Mouse (Mus musculus): ENCODE measurements at regions not wholly inside any gene's neighbourhood (a gene's known extent, or its start where the extent isn't known, plus 50 kb on each side); places are given as distances from the start of the nearest gene placed in this dataset.

DNA sequence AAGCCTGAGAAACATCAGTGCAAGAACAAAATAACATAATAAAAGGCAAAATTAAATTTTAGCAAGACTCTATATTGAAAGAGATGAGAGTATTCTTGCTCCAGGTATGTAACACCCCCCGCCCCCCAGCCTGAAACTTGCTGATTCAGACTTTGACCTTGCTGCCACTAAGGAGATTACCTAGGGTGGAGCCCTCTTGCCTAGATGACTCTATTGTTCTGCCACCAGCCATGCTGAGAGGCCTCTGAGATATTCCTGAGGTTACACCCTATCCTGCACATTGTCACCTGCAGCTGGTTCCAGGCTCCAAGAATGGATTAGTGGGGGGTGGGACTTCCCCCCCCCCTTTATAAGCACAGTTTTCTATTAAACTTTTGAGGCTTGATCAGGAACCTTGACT lies 548.3 kb upstream of the Stxbp6 start:
- TF ChIP-seq CTCF (IDR thresholded peaks at IDR 0.05; ENCODE audit: borderline replicate concordance, insufficient read depth, low read depth, low read length) (no peak), POLR2A (IDR thresholded peaks at IDR 0.05; ENCODE audit: borderline replicate concordance, insufficient read depth, low read length) (no peak)
- DNase-seq = no peak
- H3K4me3 ChIP-seq (replicated peaks; ENCODE audit: insufficient read depth, low read depth, low read length) = no peak overlapping the region
- H3K27ac ChIP-seq (ENCODE audit: insufficient read depth, low read length) = no peak overlapping the region
- 86% methylated on average over 1 of the region's 1 CpGs for whole genome bisulfite sequencing
- H3K4me1 ChIP-seq (ENCODE audit: control insufficient read depth, insufficient read depth, low read length) = no peaks in the 10 kb centered on the region
- H3K27me3 ChIP-seq (ENCODE audit: control insufficient read depth, insufficient read depth, low read length) = no peaks in the 10 kb centered on the region

DNA sequence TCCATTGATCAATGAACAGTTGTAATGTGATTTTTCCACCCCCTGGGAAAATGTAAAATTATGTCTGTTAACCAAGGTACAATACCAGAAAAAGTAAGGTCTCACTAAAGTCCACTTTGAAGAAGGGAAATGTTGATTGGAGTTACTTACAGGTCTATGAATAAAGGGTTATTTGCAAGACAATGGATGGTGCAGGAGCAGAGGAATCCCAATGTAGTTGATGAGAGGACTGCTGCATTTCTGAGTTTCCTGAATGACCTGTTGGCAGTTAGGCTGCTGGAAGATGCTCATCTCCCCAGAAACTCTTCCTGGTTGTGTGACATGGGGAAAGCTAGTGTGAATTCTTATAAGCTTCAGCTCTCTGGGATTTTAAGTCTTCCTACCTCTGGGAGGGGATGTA lies 545.5 kb upstream of the Stxbp6 start:
- no peaks in the 10 kb centered on the region for H3K4me1 ChIP-seq (ENCODE audit: control insufficient read depth, insufficient read depth, low read length)
- no peak for DNase-seq
- TF ChIP-seq POLR2A (IDR thresholded peaks at IDR 0.05; ENCODE audit: borderline replicate concordance, insufficient read depth, low read length) (no peak), CTCF (IDR thresholded peaks at IDR 0.05; ENCODE audit: borderline replicate concordance, insufficient read depth, low read depth, low read length) (no peak)
- no peak overlapping the region for H3K27ac ChIP-seq (ENCODE audit: insufficient read depth, low read length)
- no peak overlapping the region for H3K4me3 ChIP-seq (replicated peaks; ENCODE audit: insufficient read depth, low read depth, low read length)
- H3K27me3 ChIP-seq (ENCODE audit: control insufficient read depth, insufficient read depth, low read length) = no peaks in the 10 kb centered on the region

DNA sequence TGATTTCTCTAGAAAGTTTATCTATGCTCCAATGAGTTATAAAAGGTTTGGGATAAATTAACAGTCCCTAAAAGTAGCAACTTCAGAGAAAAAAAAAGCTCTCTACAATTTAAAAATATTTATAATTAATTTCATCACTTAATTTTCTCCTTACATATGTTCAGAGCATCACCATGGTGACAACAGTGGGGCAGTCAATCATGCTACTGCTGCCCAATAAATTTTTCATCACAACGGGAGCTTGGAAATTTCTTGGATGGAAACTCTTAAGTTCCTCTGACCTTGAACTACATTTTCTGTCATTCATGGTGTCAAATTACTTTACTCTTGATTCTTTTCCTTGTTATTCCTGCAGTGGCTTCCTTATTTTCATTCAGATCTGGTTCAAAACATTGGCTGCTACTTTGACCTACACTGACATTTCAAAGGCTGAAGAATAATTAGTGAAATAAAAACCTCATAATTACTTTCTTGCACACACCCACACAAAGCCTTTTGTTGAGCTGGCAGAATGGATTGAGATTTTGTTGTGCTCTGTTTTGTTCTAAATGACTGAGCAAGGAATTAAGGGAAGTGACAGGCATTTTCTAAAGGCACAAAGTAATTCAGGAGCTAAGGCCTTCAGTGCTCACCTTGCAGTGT lies 540.1 kb upstream of the Stxbp6 start:
- H3K27ac ChIP-seq (ENCODE audit: insufficient read depth, low read length) = no peak overlapping the region
- no peaks in the 10 kb centered on the region for H3K27me3 ChIP-seq (ENCODE audit: control insufficient read depth, insufficient read depth, low read length)
- H3K4me1 ChIP-seq (ENCODE audit: control insufficient read depth, insufficient read depth, low read length) = no peaks in the 10 kb centered on the region
- TF ChIP-seq CTCF (IDR thresholded peaks at IDR 0.05; ENCODE audit: borderline replicate concordance, insufficient read depth, low read depth, low read length) (no peak), POLR2A (IDR thresholded peaks at IDR 0.05; ENCODE audit: borderline replicate concordance, insufficient read depth, low read length) (no peak)
- H3K4me3 ChIP-seq (replicated peaks; ENCODE audit: insufficient read depth, low read depth, low read length) = no peak overlapping the region
- WGBS = 13% methylated on average over 1 of the region's 1 CpGs
- DNase-seq = no peak

DNA sequence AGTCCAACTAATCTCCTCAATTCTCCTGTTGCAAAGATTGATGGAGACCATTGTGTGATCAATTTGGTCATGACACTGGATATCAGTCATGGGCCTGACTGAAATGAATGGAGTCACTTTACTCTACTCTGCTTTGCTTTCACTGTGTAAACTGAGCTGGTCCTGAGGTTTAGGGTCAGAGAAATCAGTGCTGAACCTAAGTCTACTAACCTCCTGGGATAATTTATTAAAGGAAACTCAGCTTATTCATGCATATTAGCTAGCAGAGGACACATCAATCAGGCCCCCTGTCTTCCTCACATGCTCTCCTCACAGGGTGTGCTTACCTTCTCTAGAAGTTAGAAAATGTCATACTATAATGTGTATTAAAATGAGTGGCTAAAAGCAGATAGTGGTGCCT lies 539.6 kb upstream of the Stxbp6 start:
- no peaks in the 10 kb centered on the region for H3K27me3 ChIP-seq (ENCODE audit: control insufficient read depth, insufficient read depth, low read length)
- H3K27ac ChIP-seq (ENCODE audit: insufficient read depth, low read length) = no peak overlapping the region
- no peak for DNase-seq
- TF ChIP-seq POLR2A (IDR thresholded peaks at IDR 0.05; ENCODE audit: borderline replicate concordance, insufficient read depth, low read length) = no peak
- TF ChIP-seq CTCF (IDR thresholded peaks at IDR 0.05; ENCODE audit: borderline replicate concordance, insufficient read depth, low read depth, low read length) = no peak
- no peaks in the 10 kb centered on the region for H3K4me1 ChIP-seq (ENCODE audit: control insufficient read depth, insufficient read depth, low read length)
- H3K4me3 ChIP-seq (replicated peaks; ENCODE audit: insufficient read depth, low read depth, low read length) = no peak overlapping the region

DNA sequence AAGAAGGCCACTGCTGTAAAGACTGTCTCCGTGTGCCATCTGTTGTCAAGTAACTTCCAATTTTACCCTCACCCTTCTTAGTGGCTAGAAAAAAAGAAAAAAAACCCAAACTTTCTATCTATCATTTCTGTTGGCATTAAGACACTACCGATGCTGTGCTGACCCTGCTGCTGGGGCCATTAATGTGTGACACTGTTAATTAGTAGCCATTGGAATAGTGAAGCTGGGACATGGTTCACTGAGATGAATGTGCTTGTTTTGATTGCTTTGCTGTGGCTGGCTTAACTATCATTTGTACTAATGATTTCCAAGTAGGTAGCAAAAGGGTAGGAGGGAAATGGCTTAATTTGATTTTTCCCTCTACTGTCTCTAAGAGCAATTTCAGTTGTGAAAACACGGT lies 524.9 kb upstream of the Stxbp6 start:
- no peak for DNase-seq
- no peak for TF ChIP-seq POLR2A (IDR thresholded peaks at IDR 0.05; ENCODE audit: borderline replicate concordance, insufficient read depth, low read length)
- no peak for TF ChIP-seq CTCF (IDR thresholded peaks at IDR 0.05; ENCODE audit: borderline replicate concordance, insufficient read depth, low read depth, low read length)
- WGBS = 66% methylated on average over 3 of the region's 3 CpGs
- no peak overlapping the region for H3K4me3 ChIP-seq (replicated peaks; ENCODE audit: insufficient read depth, low read depth, low read length)
- no peak overlapping the region for H3K27ac ChIP-seq (ENCODE audit: insufficient read depth, low read length)
- no peaks in the 10 kb centered on the region for H3K27me3 ChIP-seq (ENCODE audit: control insufficient read depth, insufficient read depth, low read length)
- no peaks in the 10 kb centered on the region for H3K4me1 ChIP-seq (ENCODE audit: control insufficient read depth, insufficient read depth, low read length)

DNA sequence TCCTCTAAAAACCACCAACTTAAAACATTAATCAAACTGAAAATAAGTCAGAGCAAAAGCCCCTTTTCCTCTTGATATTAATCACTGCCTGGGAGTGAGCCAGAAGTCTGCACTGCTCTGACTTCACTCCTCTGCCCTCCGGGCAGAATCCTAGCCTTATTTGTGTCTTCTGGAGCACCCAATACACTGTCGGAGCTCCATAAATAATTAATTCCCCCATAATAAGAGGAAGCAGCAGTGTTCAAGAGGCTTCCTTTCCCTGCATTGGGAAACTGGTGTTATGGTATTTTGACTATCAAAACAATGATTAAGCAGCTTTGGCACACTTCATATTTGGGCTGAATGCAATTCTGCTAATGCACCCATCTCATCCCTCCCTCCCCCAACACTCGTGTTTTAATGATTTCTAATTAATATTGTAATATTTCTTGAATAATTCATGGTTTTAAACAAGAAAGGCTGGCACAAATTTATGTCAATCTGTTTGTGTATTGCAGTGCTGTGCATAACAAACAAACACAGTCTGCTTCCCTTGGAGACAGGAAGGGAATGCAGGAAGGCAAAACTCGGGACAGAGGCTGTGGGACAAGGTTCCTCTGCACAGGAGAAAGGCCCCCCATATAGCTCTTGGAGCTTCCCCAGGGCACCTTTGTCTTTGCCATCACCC lies 523.5 kb upstream of the Stxbp6 start:
- no peak overlapping the region for H3K4me3 ChIP-seq (replicated peaks; ENCODE audit: insufficient read depth, low read depth, low read length)
- no peaks in the 10 kb centered on the region for H3K27me3 ChIP-seq (ENCODE audit: control insufficient read depth, insufficient read depth, low read length)
- no peaks in the 10 kb centered on the region for H3K4me1 ChIP-seq (ENCODE audit: control insufficient read depth, insufficient read depth, low read length)
- TF ChIP-seq CTCF (IDR thresholded peaks at IDR 0.05; ENCODE audit: borderline replicate concordance, insufficient read depth, low read depth, low read length) = no peak
- TF ChIP-seq POLR2A (IDR thresholded peaks at IDR 0.05; ENCODE audit: borderline replicate concordance, insufficient read depth, low read length) = no peak
- no peak overlapping the region for H3K27ac ChIP-seq (ENCODE audit: insufficient read depth, low read length)
- no peak for DNase-seq
- WGBS = 21% methylated on average over 4 of the region's 4 CpGs

DNA sequence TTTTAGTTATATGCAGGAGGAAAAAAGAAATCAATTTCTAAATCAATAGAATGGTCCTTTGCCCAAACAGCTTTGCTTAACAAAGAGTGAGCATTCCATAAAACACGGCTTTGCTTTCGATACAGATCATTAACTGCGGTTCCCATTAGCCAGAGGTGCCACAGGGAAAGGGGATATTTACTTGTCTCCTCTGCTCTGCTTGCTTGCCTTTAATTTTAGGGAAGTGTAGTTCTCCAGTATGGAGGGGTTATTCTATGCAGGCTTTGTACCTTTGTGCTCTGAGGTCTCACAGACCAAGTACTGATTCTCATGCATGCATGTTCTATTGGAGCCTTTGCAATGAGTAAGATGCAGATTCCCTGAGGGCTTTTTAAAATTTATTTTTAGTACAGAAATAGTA lies 520.2 kb upstream of the Stxbp6 start:
- Histone ChIP-seq H3K27ac (ENCODE audit: insufficient read depth, low read length) (no peak overlapping the region), H3K4me3 (replicated peaks; ENCODE audit: insufficient read depth, low read depth, low read length) (no peak overlapping the region), H3K4me1 (ENCODE audit: control insufficient read depth, insufficient read depth, low read length) (no peaks in the 10 kb centered on the region), H3K27me3 (ENCODE audit: control insufficient read depth, insufficient read depth, low read length) (no peaks in the 10 kb centered on the region)
- WGBS = 90% methylated on average over 3 of the region's 3 CpGs
- DNase-seq = no peak
- no peak for TF ChIP-seq POLR2A (IDR thresholded peaks at IDR 0.05; ENCODE audit: borderline replicate concordance, insufficient read depth, low read length)
- no peak for TF ChIP-seq CTCF (IDR thresholded peaks at IDR 0.05; ENCODE audit: borderline replicate concordance, insufficient read depth, low read depth, low read length)

DNA sequence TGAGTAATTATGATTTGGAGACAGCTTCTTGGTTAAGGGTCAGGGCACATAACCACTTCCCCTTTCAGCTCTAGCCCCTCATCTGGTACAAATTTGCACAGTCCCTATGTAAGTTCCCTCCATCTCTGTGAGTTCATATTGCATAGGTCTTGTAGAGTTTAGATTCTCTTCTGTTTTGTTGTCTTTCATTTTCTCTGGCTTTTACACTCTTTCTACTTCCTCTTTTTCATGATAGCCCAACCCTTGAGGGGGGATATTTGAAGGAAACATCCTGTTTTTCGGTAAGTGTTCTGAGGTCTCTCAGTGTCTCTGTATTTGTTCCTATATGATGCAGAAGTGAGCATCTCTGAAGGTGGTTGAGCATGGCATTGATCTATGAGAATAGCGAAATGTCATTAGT lies 515.7 kb upstream of the Stxbp6 start:
- DNase-seq = no peak
- WGBS = 90% methylated on average over 2 of the region's 2 CpGs
- TF ChIP-seq POLR2A (IDR thresholded peaks at IDR 0.05; ENCODE audit: borderline replicate concordance, insufficient read depth, low read length) = no peak
- H3K4me3 ChIP-seq (replicated peaks; ENCODE audit: insufficient read depth, low read depth, low read length) = no peak overlapping the region
- no peaks in the 10 kb centered on the region for H3K4me1 ChIP-seq (ENCODE audit: control insufficient read depth, insufficient read depth, low read length)
- H3K27ac ChIP-seq (ENCODE audit: insufficient read depth, low read length) = no peak overlapping the region
- H3K27me3 ChIP-seq (ENCODE audit: control insufficient read depth, insufficient read depth, low read length) = no peaks in the 10 kb centered on the region
